10 mouse cellular contexts compared by ENCODE assay signal in genomic region chr13:59467591-59467990, GRCm38 (mm10).
A peak's percentile ranks its signal among the peaks of the same experiment; 100 is the strongest.
DNase-seq lines count a peak whose midpoint lies in the region; ATAC-seq and TF ChIP-seq lines count a peak whose summit lies in the region.
"Had no signal": no experiment of that assay in that cellular context is flagged by ENCODE, and none has a peak within 500 bp of the region (broad histone marks: within the 10 kb centered on the region; RNA-seq: fewer than 3 reads in every experiment).

No protein-coding gene starts in this region.

- no peak overlapping the region for H3K4me2 ChIP-seq in forebrain, embryonic 14.5 days (ENCODE audit: low read length)
- H3K4me2 ChIP-seq in forebrain, embryonic 11.5 days (ENCODE audit: low read depth, low read length, severe bottlenecking) = no peak overlapping the region
- H3K4me2 ChIP-seq in heart, postnatal 0 days (ENCODE audit: low read depth, low read length) = 0 out of 2 replicates have a peak overlapping the region, but pooled peaks have one; percentile 8
- H3K4me2 ChIP-seq: embryonic facial prominence, embryonic 12.5 days; midbrain, embryonic 12.5 days had no signal

- H3K9me3 ChIP-seq in forebrain, embryonic 14.5 days (replicated peaks; ENCODE audit: control insufficient read depth, low read length) = no peaks in the 10 kb centered on the region
- H3K9me3 ChIP-seq in forebrain, embryonic 11.5 days (ENCODE audit: control insufficient read depth, low read length) = no peaks in the 10 kb centered on the region
- no peaks in the 10 kb centered on the region for H3K9me3 ChIP-seq in E14TG2a.4 (ENCODE audit: low read length)
- H3K9me3 ChIP-seq in heart, postnatal 0 days (replicated peaks; ENCODE audit: control insufficient read depth, low read length) = no peaks in the 10 kb centered on the region
- H3K9me3 ChIP-seq: embryonic facial prominence, embryonic 12.5 days; midbrain, embryonic 12.5 days had no signal

- peak; percentile 63; the same call in 1 of the 2 replicates for ATAC-seq in forebrain, embryonic 14.5 days
- no peak for ATAC-seq in forebrain, embryonic 11.5 days (replicated peaks; ENCODE audit: low FRiP score)
- peak; percentile 96 for ATAC-seq in heart, postnatal 0 days (ENCODE audit: insufficient read depth, low read depth)
- ATAC-seq in inflammation-experienced regulatory T-cells, adult 6 months = no peak

- no peak overlapping the region for H3K4me3 ChIP-seq in forebrain, embryonic 14.5 days (ENCODE audit: low read depth, low read length)
- H3K4me3 ChIP-seq in forebrain, embryonic 11.5 days (ENCODE audit: low read depth, low read length) = no peak overlapping the region
- peak overlapping the region; percentile 51 for H3K4me3 ChIP-seq in E14TG2a.4 (replicated peaks; ENCODE audit: low read length)
- no peak overlapping the region for H3K4me3 ChIP-seq in heart, postnatal 0 days (ENCODE audit: low read depth, low read length)
- H3K4me3 ChIP-seq: embryonic facial prominence, embryonic 12.5 days; midbrain, embryonic 12.5 days had no signal

- intact Hi-C loops in left cerebral cortex, postnatal 14 days (cut with DNase I) = no loop called here

- H3K9ac ChIP-seq in forebrain, embryonic 14.5 days (ENCODE audit: low read length) = no peak overlapping the region
- no peak overlapping the region for H3K9ac ChIP-seq in forebrain, embryonic 11.5 days (ENCODE audit: low read length)
- no peak overlapping the region for H3K9ac ChIP-seq in heart, postnatal 0 days (replicated peaks; ENCODE audit: low read depth, low read length)
- H3K9ac ChIP-seq: embryonic facial prominence, embryonic 12.5 days; midbrain, embryonic 12.5 days had no signal

- 0 out of 2 replicates have a peak overlapping the region, but pooled peaks have one; percentile 14 for H3K27ac ChIP-seq in forebrain, embryonic 14.5 days (ENCODE audit: low read depth, low read length)
- no peak overlapping the region for H3K27ac ChIP-seq in forebrain, embryonic 11.5 days (ENCODE audit: low read depth, low read length)
- H3K27ac ChIP-seq in heart, postnatal 0 days (ENCODE audit: low read depth) = peak overlapping the region; percentile 71
- H3K27ac ChIP-seq: embryonic facial prominence, embryonic 12.5 days; midbrain, embryonic 12.5 days had no signal

- H3K36me3 ChIP-seq in forebrain, embryonic 14.5 days (ENCODE audit: control insufficient read depth, insufficient read depth, low read length) = peaks cover 10% of the 10 kb centered on the region; the same call in 1 of the 2 replicates
- H3K36me3 ChIP-seq in forebrain, embryonic 11.5 days (ENCODE audit: control insufficient read depth, insufficient read depth, low read length) = no peaks in the 10 kb centered on the region
- peaks cover 70% of the 10 kb centered on the region for H3K36me3 ChIP-seq in E14TG2a.4 (ENCODE audit: insufficient read depth, low read length)
- H3K36me3 ChIP-seq in heart, postnatal 0 days (replicated peaks; ENCODE audit: control insufficient read depth, insufficient read depth, low read length) = peaks cover 36% of the 10 kb centered on the region
- H3K36me3 ChIP-seq: embryonic facial prominence, embryonic 12.5 days had no signal

- DNase-seq in forebrain, embryonic 14.5 days (ENCODE audit: low spot score) = peak; percentile 75
- DNase-seq in forebrain, embryonic 11.5 days (ENCODE audit: low spot score) = no peak
- peak; percentile 79 to 85 for DNase-seq in cerebellum, postnatal 36 days
- DNase-seq in heart, postnatal 0 days (ENCODE audit: low spot score) = peak; percentile 91
- peak; percentile 72 to 84 for DNase-seq in left cerebral cortex, postnatal 14 days (ENCODE audit: low spot score in 2 of 2)
- peak; percentile 60 to 83 for DNase-seq in right cerebral cortex, postnatal 36 days (ENCODE audit: low spot score in 2 of 2)

- H3K27me3 ChIP-seq in forebrain, embryonic 14.5 days (replicated peaks; ENCODE audit: control insufficient read depth, insufficient read depth, low read length) = no peaks in the 10 kb centered on the region
- H3K27me3 ChIP-seq in forebrain, embryonic 11.5 days (ENCODE audit: control insufficient read depth, insufficient read depth, low read length) = no peaks in the 10 kb centered on the region
- H3K27me3 ChIP-seq in E14TG2a.4 (ENCODE audit: insufficient read depth, low read length) = no peaks in the 10 kb centered on the region
- H3K27me3 ChIP-seq in heart, postnatal 0 days (ENCODE audit: control insufficient read depth, insufficient read depth, low read length) = no peaks in the 10 kb centered on the region
- H3K27me3 ChIP-seq: embryonic facial prominence, embryonic 12.5 days; midbrain, embryonic 12.5 days had no signal

- TF ChIP-seq EP300 in heart, postnatal 0 days (IDR thresholded peaks at IDR 0.05; ENCODE audit: low read depth) = peak; percentile 76

- 51% methylated on average over 3 of the region's 3 CpGs for WGBS in forebrain, embryonic 14.5 days
- 77% methylated on average over 3 of the region's 3 CpGs for WGBS in forebrain, embryonic 11.5 days
- 14% methylated on average over 3 of the region's 3 CpGs for WGBS in heart, postnatal 0 days

- TF ChIP-seq CTCF in E14TG2a.4 (conservative IDR thresholded peaks at IDR 0.05; ENCODE audit: low read length) = no peak
- TF ChIP-seq CTCF in heart, postnatal 0 days (IDR thresholded peaks at IDR 0.05; ENCODE audit: low read depth) = no peak

- peaks cover 2% of the 10 kb centered on the region; the same call in 1 of the 2 replicates for H3K4me1 ChIP-seq in forebrain, embryonic 14.5 days (ENCODE audit: control insufficient read depth, insufficient read depth, low read length)
- no peaks in the 10 kb centered on the region for H3K4me1 ChIP-seq in forebrain, embryonic 11.5 days (replicated peaks; ENCODE audit: control insufficient read depth, insufficient read depth, low read length)
- H3K4me1 ChIP-seq in E14TG2a.4 (replicated peaks; ENCODE audit: low read depth, low read length) = peaks cover 41% of the 10 kb centered on the region
- H3K4me1 ChIP-seq in heart, postnatal 0 days (ENCODE audit: control insufficient read depth, insufficient read depth) = peaks cover 17% of the 10 kb centered on the region
- H3K4me1 ChIP-seq: midbrain, embryonic 12.5 days had no signal

Comparison
In these comparisons a context has a peak if more than half of its experiments do, and no peak if none do; other contexts are left out.
1. ATAC-seq: peak in forebrain, embryonic 14.5 days (single experiment) and heart, postnatal 0 days (single experiment); none in forebrain, embryonic 11.5 days (single experiment) and inflammation-experienced regulatory T-cells, adult 6 months (single experiment).